Mouse (Mus musculus): ENCODE results near the gene Oas2.

- TF ChIP-seq CTCF (IDR thresholded peaks at IDR 0.05; ENCODE audit: low read depth, low read length): no peak
- TF ChIP-seq POLR2AphosphoS5 (IDR thresholded peaks at IDR 0.05; ENCODE audit: insufficient replicate concordance, low read depth, low read length): no peak
- TF ChIP-seq TAL1 (conservative IDR thresholded peaks at IDR 0.05; ENCODE audit: low read depth, low read length): no peak
Observed at GRCm38 (mm10) chr5:120779922-120780321, 30.3 kb upstream of the Oas2 start.

Data from G1E (cell line).